Mouse (Mus musculus): Measurements from ENCODE around the gene Utp11.

GRCm38 (mm10) chr4:124633281-124633680 lies 60.1 kb downstream of the Utp11 start:
- TF ChIP-seq MAFK (IDR thresholded peaks at IDR 0.05; ENCODE audit: insufficient read depth, low read depth, low read length) (no peak), HCFC1 (IDR thresholded peaks at IDR 0.05; ENCODE audit: borderline replicate concordance, insufficient read depth, low read length) (no peak), ZC3H11A (IDR thresholded peaks at IDR 0.05; ENCODE audit: borderline replicate concordance, low read depth, low read length) (no peak), ZNF384 (IDR thresholded peaks at IDR 0.05; ENCODE audit: low read depth, low read length) (no peak; the same call in 1 of the 2 replicates), CHD2 (IDR thresholded peaks at IDR 0.05; ENCODE audit: low read depth, low read length) (no peak)
